Mouse (Mus musculus) CD4-positive naive resting alpha-beta T cell, adult 57 days (primary cell): ENCODE results near the gene Endog. TPM values are rescaled to one million over a fixed set of nuclear protein-coding genes. Genes with fewer than 3 reads are reported as not detected.

Source experiments
- total RNA-seq: library from RNA; stranded (reverse); gene quantifications from one replicate; pipeline ENCODE4 v1.2.4, GENCODE M21; 2023

Gene Endog
- total RNA-seq = 17.1 TPM

DNA sequence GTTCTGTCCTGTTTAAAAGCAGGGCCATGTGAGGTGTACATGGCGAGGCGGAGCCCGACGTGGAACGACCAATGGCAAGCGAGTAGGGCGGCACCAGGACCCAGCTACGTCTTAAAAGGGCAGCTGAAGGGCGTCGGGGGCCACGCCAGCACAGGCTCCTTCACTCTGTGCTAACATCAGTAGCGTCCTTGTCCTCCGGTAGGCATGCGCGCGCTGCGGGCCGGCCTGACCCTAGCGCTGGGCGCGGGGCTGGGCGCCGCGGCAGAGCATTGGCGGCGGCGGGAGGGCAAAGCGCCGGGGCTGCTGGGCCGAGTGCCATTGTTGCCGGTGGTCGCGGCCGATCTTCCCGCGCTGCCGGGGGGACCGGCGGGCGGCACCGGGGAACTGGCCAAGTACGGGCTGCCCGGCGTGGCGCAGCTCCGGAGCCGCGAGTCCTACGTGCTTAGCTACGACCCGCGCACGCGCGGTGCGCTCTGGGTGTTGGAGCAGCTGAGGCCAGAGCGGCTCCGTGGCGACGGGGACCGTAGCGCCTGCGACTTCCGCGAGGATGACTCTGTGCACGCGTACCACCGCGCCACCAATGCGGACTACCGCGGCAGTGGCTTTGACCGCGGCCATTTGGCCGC, at the start of gene Endog:
Gene Endog (plus strand): TSS at position 123 of the 626 bp plus-strand sequence.

DNA sequence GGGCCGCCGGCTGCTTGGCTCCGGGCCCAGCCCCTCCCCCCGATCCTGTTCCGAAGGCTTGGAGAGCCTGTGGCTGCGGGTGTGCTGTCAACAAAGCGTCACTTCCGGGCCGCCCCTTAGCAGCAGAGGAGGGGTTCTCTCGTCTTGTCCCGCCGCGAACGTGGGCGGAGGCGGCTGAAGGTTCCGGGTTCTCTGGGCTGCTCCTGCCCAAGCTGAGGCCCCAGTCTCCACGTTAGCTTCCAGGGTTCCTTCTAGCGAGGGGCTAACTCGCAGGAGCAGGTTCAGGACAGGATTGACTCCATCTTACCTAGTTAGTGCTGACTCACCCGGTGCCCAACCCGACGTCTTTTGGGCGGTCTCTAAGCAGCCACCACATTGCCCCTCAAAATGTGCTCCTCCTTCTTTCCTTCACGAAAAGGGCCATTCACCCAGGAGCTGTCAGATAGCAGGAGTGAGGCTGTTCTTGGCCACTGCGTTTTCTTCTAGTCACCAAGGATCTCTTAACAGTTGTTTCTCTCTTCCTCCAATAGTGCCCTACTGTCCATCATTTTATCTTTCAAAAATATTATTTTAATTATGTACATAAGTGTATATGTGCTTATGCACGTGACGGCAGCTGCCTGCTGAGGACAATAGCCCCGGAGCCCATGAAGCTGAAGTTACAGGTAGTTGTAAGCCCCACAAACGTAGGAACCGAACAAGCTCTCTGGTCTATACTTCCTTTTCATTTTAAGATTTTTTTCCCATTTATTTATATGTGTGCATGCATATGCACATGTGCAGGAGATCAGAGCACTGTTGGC, 46.6 kb upstream of the Endog start, which contains the start of gene Zer1:
Gene Zer1 (minus strand): TSS at position 114 of the 803 bp plus-strand sequence.

DNA sequence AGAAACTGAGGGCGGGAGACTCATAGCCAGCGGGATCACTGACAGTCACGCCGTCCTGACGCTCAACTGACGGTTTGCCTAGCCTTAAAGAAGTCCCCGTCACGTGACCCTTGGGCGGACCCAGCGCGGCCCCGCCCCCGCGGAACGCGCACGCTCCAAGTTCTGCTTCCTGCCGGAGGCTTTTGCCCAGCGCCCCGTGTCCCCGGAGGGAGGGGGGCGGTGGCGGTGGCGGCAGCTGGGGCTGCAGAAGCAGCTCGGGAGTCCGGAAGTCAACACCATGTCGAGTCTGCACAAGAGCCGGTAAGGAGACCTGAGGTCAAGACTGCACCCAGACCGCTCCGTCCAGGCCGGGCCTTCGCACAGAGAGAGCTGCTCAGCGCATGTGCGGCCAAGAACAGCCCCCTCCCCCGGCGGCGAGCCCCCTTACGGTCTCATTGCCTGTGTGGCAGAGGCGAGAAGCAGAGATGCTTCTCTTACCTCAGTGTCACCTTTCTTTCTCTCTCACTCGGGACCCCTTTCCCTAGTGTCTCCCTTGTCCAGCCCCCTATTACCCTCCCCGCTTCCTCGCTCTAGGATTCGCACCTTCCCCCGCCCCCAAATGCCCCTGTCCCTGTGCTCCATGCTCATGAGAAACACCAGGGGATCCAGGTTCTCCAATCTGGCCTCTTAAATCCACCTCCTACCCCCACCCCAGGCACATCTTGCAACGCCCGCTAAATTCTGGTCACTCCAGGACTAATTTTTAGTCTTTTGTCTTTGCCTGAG, 37.5 kb upstream of the Endog start, which contains the start of gene Tbc1d13:
Gene Tbc1d13 (plus strand): TSS at position 134 of the 765 bp plus-strand sequence.

DNA sequence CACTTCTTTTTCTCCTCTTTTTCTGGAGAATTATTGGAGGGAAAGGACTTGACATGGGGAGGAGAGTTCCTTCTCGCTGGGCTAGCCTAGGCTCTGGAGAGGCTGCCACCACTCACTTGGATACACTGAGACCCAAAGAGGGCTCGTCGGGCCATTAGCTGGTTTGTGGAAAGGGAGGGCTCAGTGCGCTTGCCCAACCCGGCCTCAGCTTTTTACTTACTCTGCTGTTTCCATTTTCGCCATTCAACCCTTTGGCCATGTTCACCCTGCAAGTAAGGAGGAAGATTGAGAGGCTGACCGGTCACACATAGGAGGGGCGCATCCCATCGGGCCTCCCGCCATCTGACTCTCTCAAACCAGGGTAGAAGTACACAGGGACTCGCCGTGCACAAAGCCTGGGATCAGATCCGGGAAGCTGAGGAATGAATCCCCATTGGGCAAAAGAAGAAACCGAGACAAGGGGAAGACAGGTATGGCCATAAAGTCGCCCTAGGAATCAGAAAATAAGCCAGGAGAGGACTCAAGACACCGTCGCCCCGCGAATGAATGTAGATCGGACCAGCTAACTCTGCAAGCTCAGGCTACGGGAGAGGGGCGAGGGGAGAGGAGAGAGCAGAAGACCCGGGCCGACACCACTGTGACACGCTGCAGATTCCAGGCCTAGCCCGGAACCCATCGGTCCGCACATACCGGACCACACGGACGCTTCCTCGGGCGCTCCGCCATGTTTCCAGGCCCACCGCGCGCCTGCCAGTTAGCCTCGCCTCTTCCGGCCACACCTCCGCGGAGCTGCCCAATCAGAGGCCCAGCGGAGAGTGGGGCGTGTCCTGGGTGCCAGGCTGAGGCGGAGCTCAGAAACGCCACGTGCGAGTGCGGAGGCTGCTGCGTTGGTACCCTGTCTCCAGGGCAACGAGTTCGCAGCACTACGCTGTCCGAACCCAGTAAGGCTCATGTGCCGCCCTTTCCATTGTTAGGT, 6.7 kb downstream of the Endog start, which contains the start of gene Spout1:
Gene Spout1 (minus strand): TSS at position 760 of the 976 bp plus-strand sequence.

DNA sequence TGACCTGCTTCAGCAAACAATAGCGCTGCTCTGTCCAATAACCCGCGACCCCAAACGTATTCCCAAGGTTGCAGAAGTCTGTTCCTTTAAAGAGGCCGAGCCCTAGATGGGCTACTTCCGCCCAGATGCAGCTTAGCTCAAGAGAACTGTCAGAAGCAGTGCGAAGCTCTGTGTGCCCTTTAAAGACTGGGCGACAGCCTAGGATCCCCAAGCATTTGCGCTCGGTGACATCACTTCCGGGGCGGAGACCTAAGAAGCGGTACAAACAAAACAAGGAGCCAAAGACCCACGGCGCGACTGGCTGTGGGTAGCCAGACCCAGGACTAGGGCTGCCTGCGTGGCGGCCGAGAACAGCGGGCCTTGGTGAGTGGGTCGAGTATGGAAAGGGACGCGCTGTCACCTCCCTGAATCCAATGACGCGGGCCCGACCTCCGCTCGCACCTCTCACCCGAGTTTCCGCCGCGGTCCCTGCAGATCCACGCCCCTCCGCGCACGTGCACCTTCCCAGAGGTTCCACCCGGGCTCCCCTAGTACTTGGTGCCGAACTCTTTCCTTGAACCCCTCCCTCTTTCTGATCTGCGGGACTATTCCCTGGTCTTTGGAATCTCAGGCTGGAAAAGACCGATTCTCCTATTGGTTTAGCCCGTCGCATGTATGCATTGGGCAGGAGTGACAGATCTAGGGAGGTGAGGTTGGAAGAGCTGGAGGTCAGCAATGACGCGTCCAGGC, 34.5 kb downstream of the Endog start, which contains the start of gene Kyat1:
Gene Kyat1 (minus strand): TSS at position 219 of the 729 bp plus-strand sequence.

Other genes with a start within 250 kb of the Endog start
- gene Gle1, start 236.1 kb upstream of the Endog start, total RNA-seq = 60.2 TPM
- gene Sptan1, start 205.9 kb upstream of the Endog start, total RNA-seq = 311 TPM
- gene Wdr34, start 122.6 kb upstream of the Endog start, total RNA-seq = 0.33 TPM
- gene Set, start 114.1 kb upstream of the Endog start, total RNA-seq = 229 TPM
- 1.5 TPM for gene Pkn3, start 93.8 kb upstream of the Endog start, total RNA-seq
- 15.4 TPM for gene Zdhhc12, start 77.8 kb upstream of the Endog start, total RNA-seq
- 81.1 TPM for gene Zer1, start 46.9 kb upstream of the Endog start, total RNA-seq
- 34.4 TPM for gene Tbc1d13, start 37.7 kb upstream of the Endog start, total RNA-seq
- 18.8 TPM for gene Spout1, start 7.0 kb downstream of the Endog start, total RNA-seq
- gene Kyat1, start 34.4 kb downstream of the Endog start, total RNA-seq = 12.3 TPM
- 68.0 TPM for gene Lrrc8a, start 66.2 kb downstream of the Endog start, total RNA-seq
- 7.8 TPM for gene Gm28035, start 69.1 kb downstream of the Endog start, total RNA-seq
- gene Phyhd1, start 94.7 kb downstream of the Endog start, total RNA-seq = 16.5 TPM
- not detected for gene Gm28038, start 109.5 kb downstream of the Endog start, total RNA-seq
- gene Dolk, start 114.8 kb downstream of the Endog start, total RNA-seq = 11.0 TPM
- gene Nup188, start 114.9 kb downstream of the Endog start, total RNA-seq = 55.5 TPM
- 90.2 TPM for gene Sh3glb2, start 187.8 kb downstream of the Endog start, total RNA-seq
- 20.2 TPM for gene Miga2, start 192.7 kb downstream of the Endog start, total RNA-seq
- 21.2 TPM for gene Dolpp1, start 220.8 kb downstream of the Endog start, total RNA-seq
- gene Crat, start 244.3 kb downstream of the Endog start, total RNA-seq = 8.7 TPM
- gene Ptpa, start 244.5 kb downstream of the Endog start, total RNA-seq = 89.9 TPM